Mouse (Mus musculus) intestine, embryonic 14.5 days (tissue): ENCODE results near the gene Cbarp. TPM values are rescaled to one million over a fixed set of nuclear protein-coding genes. Genes with fewer than 3 reads are reported as not detected.

ENCODE experiments used
- ATAC-seq: fragments of 200-750 bp; cut with Nextera tagmentation; replicated peaks from 2 replicates; pipeline ENCODE4 v1.8.0; 2017; ENCODE audit warnings: low read depth, moderate number of reproducible peaks, moderate TSS enrichment, moderate library complexity; ENCODE audit not compliant: low FRiP score, low TSS enrichment
- DNase-seq: peaks from one replicate; pipeline ENCODE4 v3.0.0-alpha.2; 2018; ENCODE audit warnings: low spot score
- H3K27ac ChIP-seq: fragments of 300-500 bp; sonication (generic); 2 replicates; pipeline ENCODE4 v1.5.1; 2014; ENCODE audit warnings: low read depth, mild to moderate bottlenecking, control low read depth
- H3K27me3 ChIP-seq: fragments of 300-500 bp; sonication (generic); replicated peaks from 2 replicates; pipeline ENCODE4 v1.6.1; 2014; ENCODE audit warnings: low read length, control low read depth; ENCODE audit not compliant: control insufficient read depth, insufficient read depth
- H3K36me3 ChIP-seq: fragments of 300-500 bp; sonication (generic); 2 replicates; pipeline ENCODE4 v1.6.1; 2014; ENCODE audit warnings: low read length, control low read depth; ENCODE audit not compliant: control insufficient read depth, insufficient read depth
- H3K4me1 ChIP-seq: fragments of 300-500 bp; sonication (generic); replicated peaks from 2 replicates; pipeline ENCODE4 v1.6.1; 2014; ENCODE audit warnings: low read length, control low read depth, mixed read lengths; ENCODE audit not compliant: control insufficient read depth, insufficient read depth
- H3K4me2 ChIP-seq: fragments of 300-500 bp; sonication (generic); 2 replicates; pipeline ENCODE4 v1.6.1; 2014; ENCODE audit warnings: low read length
- H3K4me3 ChIP-seq: fragments of 300-500 bp; sonication (generic); 2 replicates; pipeline ENCODE4 v1.5.1; 2014; ENCODE audit warnings: low read depth, low read length, control low read depth, mixed read lengths
- H3K9ac ChIP-seq: fragments of 300-500 bp; sonication (generic); 2 replicates; pipeline ENCODE4 v1.6.1; 2014; ENCODE audit warnings: mild to moderate bottlenecking, low read length
- H3K9me3 ChIP-seq: fragments of 300-500 bp; sonication (generic); 2 replicates; pipeline ENCODE4 v1.6.1; 2016; ENCODE audit warnings: low read length, control low read depth; ENCODE audit not compliant: control insufficient read depth
- WGBS: fragments of 180-500 bp; shearing (Covaris S2); extraction: QIAGEN DNeasy Blood & Tissue Kit; methylation state at CpG from one replicate; pipeline ENCODE4 v1.1.7; 2014; 5-methylcytosine and 5-hydroxymethylcytosine counted together
- polyA plus RNA-seq: library from polyadenylated mRNA; unstranded; fragments of >200 nt; fragmentation: Nextera tagmentation; extraction: Ambion mirVana; gene quantifications from 2 replicates; pipeline ENCODE4 v1.2.1, GENCODE M21; 2014

The Cbarp gene
- polyA plus RNA-seq, 1 experiment from 2014 or later = 8.5 TPM

DNA sequence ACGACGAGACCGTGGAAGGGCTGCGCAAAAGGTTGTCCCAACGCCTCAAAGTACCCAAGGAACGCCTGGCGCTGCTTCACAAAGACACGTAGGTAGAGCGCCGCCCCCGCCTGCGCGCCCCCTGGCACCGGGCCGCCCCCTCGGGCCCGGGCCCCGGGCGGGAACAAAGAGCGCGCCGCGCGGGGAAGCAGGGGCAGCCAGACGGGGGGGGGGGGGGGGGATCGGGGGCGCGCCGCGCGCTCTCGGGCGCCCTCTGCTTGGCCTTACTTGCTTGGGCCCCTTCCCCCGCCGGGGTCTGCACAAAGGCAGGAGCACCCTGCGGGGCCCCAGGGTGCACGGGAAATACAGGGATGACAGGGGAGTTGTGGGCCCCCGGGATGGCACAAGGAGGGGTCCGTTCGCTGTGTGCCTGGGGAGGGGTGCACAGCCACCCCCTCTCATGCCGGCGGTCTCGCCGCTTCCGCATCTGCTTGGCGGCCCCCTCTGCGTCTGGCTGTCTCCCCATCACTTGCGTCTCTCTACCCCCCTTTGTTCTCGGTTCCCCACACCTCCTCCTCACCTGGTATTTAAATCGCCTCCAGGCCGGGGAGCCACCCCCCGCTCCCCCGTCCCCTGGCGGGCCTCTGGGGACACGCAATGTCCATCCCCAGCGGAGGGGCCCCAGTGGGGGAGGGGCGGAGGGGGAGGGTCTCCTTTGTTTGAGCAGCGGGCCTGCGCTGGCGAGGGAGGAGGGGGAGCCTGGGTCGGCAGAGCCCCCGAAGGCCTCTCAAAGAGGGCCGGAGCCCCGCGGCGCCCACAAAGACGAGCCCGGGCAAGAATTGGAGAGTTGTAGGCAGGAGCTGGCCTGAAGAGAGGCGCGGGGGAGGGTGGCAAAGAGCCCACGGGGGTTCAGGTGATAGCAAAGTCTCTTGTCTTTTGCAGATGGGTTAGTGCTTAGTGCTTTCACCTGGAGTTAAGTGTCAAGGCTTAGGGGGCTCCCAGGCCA, 9.9 kb upstream of the Cbarp start:
- 2% methylated on average over 47 of the region's 71 CpGs for WGBS

DNA sequence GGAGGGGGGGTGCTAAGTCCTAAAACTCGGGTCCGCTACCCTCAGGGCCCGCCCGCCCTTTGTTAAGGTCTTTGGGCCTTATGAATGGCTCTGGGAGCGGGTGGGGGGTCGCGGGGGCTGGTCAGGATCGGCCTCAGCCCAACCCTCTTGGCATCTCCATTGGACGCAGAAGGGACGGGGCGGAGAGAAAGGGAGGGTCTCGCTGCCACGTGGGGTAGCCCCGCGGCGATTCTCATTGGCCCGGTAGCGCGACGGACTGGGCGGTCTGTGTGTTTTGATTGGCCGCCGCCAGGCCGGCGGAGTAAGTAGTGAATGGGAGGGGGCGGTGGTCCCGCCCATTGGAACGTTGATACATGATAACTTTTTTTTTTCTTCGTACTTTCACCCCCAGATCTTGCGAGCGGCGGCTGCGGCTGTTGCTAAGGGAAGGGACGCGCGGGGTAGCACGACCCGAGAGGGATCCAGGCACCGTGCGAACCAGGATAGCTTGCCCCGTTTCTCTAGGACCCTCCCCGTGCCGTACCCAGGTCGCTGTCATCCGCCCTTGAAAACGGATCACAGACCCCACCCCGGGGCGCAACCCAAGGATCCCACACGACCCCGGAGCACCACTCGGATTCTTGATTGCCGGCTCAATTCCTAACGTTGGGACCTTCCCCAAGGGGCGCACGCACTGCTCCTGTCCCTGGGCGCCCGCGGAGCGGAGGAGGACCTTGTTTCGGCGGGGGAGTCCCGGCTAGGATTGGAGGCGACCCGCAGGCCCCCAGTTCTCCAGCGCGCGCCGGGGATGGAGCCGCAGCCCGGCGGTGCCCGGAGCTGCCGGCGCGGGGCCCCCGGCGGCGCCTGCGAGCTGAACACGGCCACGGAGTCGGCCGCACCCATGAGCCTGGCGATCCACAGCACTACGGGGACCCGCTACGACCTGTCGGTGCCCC, 8.9 kb upstream of the Cbarp start:
- H3K36me3 ChIP-seq = peaks cover 56% of the 10 kb centered on the region

More for the DNA sequence above, 9.9 kb upstream of the Cbarp start:
- H3K9ac ChIP-seq = peak overlapping the region; percentile 99
- ATAC-seq = no peak
- peaks cover 47% of the 10 kb centered on the region for H3K4me1 ChIP-seq
- peak overlapping the region; percentile 93 for H3K4me3 ChIP-seq
- no peaks in the 10 kb centered on the region for H3K9me3 ChIP-seq
- H3K27me3 ChIP-seq = no peaks in the 10 kb centered on the region
- H3K4me2 ChIP-seq = peak overlapping the region; percentile 98
- DNase-seq = peak; percentile 92
- H3K27ac ChIP-seq = peak overlapping the region; percentile 99
- H3K36me3 ChIP-seq = peaks cover 58% of the 10 kb centered on the region

DNA sequence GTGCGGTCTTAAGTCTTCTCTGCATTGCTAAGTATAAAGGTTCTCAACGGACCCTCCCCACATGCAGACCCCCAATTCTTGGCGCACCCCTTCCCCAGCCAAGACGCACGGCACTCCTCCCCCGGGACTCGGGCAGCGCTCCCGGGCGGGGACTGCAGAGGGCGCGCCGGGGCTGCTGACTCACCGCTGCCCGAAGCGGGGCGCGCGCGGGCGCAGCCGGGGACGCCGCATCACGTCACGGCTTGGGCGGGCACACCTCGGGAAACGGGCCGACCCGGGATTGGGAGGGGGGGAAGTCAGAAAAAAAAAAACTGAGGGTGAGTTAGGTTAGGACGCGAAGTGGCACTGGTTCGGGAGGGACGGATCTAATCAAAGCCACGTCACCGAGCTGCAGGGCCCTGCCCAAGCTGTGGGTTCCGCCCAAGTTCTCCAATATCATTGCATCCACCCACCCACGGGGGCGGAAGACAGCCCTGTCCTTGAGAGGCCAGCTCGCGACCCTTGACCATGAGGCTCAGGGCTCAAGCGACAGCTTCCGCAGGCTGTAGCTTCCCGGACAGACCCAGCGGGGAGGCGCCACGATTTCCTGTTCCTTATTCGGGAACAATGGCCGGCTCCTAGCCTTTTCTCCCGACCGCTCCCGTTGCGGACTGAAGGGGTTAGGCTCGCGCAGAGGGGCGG, 8.1 kb upstream of the Cbarp start:
- peak; percentile 95 for DNase-seq
- no peaks in the 10 kb centered on the region for H3K9me3 ChIP-seq
- under 1% methylated on average over 57 of the region's 57 CpGs for WGBS
- H3K4me1 ChIP-seq = peaks cover 35% of the 10 kb centered on the region
- peak; percentile 25 for ATAC-seq
- H3K9ac ChIP-seq = peak overlapping the region; percentile 96
- H3K4me3 ChIP-seq = peak overlapping the region; percentile 93
- H3K27ac ChIP-seq = peak overlapping the region; percentile 99
- H3K4me2 ChIP-seq = peak overlapping the region; percentile 54
- H3K27me3 ChIP-seq = no peaks in the 10 kb centered on the region
- peaks cover 56% of the 10 kb centered on the region for H3K36me3 ChIP-seq

More for the DNA sequence above, 8.9 kb upstream of the Cbarp start:
- Histone ChIP-seq H3K27me3 (no peaks in the 10 kb centered on the region), H3K9ac (peak overlapping the region; percentile 99), H3K4me1 (peaks cover 42% of the 10 kb centered on the region), H3K4me2 (peak overlapping the region; percentile 98), H3K27ac (peak overlapping the region; percentile 99), H3K4me3 (peak overlapping the region; percentile 93), H3K9me3 (no peaks in the 10 kb centered on the region)
- DNase-seq (peak; percentile 98), ATAC-seq (peak; percentile 82)
- WGBS = under 1% methylated on average over 88 of the region's 88 CpGs

DNA sequence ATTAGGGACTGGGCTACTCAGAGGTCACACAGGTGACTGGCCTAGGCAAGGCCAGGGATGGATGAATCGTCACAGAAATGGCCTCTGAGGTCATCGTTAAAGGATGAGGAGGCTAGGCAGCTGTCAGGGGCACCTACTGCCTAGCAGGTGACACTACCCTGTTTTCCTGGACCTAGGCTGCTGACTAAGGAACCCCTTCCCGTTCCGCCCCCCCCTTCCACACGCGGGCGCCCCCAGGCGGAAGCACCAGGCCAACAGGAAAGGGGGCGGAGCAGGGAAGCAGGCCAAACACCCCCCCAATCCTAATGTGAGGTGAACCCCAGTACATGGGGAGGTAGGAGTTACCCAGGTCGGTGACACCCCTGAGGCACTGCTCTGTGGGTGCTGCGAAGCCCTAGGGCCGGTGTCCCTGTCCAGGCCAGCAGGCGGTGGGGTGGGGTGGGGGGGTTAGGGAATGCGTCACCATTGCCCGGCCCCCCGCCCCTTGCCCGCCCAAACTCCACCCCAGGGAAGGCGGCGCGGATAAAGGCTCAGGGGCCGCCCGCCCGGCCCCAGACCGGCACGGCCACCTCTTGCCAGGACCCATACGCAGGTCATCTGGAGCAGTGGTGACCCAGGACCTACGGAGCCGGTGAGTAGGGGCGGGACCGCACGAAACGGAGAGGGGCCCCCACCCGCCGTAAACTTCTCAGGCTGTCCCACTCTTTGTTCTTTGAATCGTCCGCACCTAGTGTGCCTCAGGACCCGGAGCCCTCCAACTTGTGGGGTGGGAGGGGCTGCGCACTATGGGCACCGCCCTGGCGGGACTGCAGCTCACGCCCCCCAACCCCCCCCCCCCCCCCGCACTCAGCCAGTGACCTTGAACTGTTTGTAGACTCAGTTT, 7.3 kb upstream of the Cbarp start, which contains the start of gene Midn:
TSS of gene Midn (plus strand) at position 554 of the 883 bp plus-strand sequence.
- under 1% methylated on average over 34 of the region's 42 CpGs for WGBS
- Histone ChIP-seq H3K9ac (peak within 1 kb of the TSS; percentile 96), H3K9me3 (no peaks in the 10 kb centered on the region), H3K36me3 (peaks cover 53% of the 10 kb centered on the region), H3K27ac (peak within 1 kb of the TSS; percentile 99), H3K27me3 (no peaks in the 10 kb centered on the region), H3K4me1 (peaks cover 32% of the 10 kb centered on the region), H3K4me2 (peak within 1 kb of the TSS; percentile 54), H3K4me3 (peak within 1 kb of the TSS; percentile 93)
- DNase-seq (peak; percentile 93), ATAC-seq (peak; percentile 46)

DNA sequence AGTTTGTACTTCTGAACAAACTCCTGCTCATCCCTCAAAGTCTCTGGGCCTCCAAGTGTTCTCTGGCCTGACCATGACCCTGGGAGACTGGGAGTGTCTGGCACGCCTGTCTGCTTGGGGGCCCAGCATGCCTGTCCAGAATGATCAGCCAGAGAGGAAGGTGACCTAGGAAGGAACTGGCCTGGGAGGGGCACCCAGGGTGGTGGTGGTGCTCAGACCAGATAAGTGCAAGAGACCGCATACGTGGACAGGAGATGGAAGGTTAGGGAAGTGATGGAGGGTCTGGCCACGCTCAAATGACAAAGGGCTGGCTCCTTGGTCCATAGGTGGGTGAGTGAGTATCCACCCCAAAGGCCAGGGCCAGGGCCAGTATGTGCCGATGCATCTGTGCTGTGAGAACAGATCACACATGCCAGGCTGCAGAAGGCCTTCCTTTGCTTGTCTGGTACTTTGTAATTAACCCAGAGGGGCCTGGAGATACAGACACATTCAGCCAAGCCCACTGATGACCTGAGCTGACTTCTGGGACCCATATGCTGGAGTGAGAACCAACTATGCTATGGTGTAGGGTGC, 6.6 kb upstream of the Cbarp start:
- Histone ChIP-seq H3K9ac (no peak overlapping the region), H3K27ac (peak overlapping the region; percentile 99), H3K4me2 (peak overlapping the region; percentile 54), H3K9me3 (no peaks in the 10 kb centered on the region), H3K36me3 (peaks cover 46% of the 10 kb centered on the region), H3K4me1 (peaks cover 28% of the 10 kb centered on the region), H3K4me3 (no peak overlapping the region), H3K27me3 (no peaks in the 10 kb centered on the region)
- WGBS = 61% methylated on average over 5 of the region's 5 CpGs
- DNase-seq (peak; percentile 65), ATAC-seq (no peak)

DNA sequence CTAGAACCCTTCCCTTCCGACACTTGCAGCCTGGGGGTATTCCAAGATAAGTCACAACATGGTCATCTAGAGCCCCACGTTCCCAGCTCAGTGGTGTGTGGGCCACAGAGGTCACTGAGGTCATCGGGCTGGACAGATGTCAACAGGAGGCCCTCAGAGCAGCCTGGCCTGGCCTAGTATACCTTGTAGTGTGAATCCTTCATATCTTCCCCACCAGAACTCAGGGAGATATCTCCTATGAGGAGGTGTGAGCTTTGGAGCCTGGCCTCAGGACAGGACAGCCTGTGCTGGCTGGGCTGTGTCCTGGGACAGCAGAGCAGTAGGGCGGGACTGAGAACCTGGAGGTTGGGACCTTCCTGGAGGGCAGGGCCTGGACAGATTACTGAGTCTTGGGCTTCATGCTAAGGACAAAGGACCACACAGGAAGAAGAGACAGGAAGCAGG, 6.0 kb upstream of the Cbarp start:
- ATAC-seq = no peak
- H3K9me3 ChIP-seq = no peaks in the 10 kb centered on the region
- H3K36me3 ChIP-seq = peaks cover 40% of the 10 kb centered on the region
- H3K9ac ChIP-seq = 0 out of 2 replicates have a peak overlapping the region, but pooled peaks have one; percentile 25
- H3K4me2 ChIP-seq = no peak overlapping the region; the same call in 1 of the 2 replicates
- no peaks in the 10 kb centered on the region for H3K27me3 ChIP-seq
- H3K4me1 ChIP-seq = peaks cover 28% of the 10 kb centered on the region
- no peak for DNase-seq
- WGBS = 79% methylated on average over 4 of the region's 4 CpGs
- no peak overlapping the region for H3K4me3 ChIP-seq
- peak overlapping the region; percentile 99 for H3K27ac ChIP-seq

DNA sequence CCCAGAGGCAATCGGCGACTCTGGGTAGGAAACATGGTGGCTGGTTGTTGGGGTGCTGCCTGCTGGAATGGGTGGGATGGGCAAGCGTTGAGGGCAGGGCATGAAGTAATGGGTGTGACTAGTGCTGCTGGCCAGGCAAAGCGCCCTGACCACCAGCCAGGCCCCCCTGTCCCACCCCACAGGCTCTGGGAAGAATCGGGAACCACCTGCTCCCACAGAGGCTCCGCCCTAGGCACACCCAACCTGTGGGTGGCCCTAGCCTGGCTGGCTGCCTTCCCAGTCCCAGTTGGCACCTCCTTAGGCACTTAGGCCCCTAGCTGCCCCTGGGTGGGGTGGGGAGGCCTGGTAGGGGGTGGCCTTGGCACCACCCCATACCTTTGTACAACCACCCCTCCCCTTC, 5.3 kb upstream of the Cbarp start:
- H3K9me3 ChIP-seq = no peaks in the 10 kb centered on the region
- 0 out of 2 replicates have a peak overlapping the region, but pooled peaks have one; percentile 18 for H3K27ac ChIP-seq
- 79% methylated on average over 6 of the region's 6 CpGs for WGBS
- no peak overlapping the region for H3K9ac ChIP-seq
- no peaks in the 10 kb centered on the region for H3K27me3 ChIP-seq
- no peak overlapping the region for H3K4me2 ChIP-seq
- peaks cover 37% of the 10 kb centered on the region for H3K36me3 ChIP-seq
- no peak for ATAC-seq
- DNase-seq = no peak
- H3K4me3 ChIP-seq = no peak overlapping the region
- H3K4me1 ChIP-seq = peaks cover 28% of the 10 kb centered on the region
